Mouse (Mus musculus) liver, adult 2 months (tissue): Measurements from ENCODE around the gene Inpp5a. TPM values are rescaled to one million over a fixed set of nuclear protein-coding genes. Genes with fewer than 3 reads are reported as not detected.

Experiments used
- DNase-seq: peaks from one replicate; pipeline ENCODE4 v3.0.0-alpha.2; 2011; ENCODE audit warnings: low read depth, low spot score; ENCODE audit errors: extremely low read depth
- H3K27ac ChIP-seq: fragments of 200-500 bp; replicated peaks from 2 replicates; pipeline ENCODE4 v1.5.1; 2012; ENCODE audit warnings: low read depth, mild to moderate bottlenecking, control low read depth, inconsistent platforms, low read length; ENCODE audit not compliant: insufficient read depth
- H3K27me3 ChIP-seq: fragments of 200-500 bp; 2 replicates; pipeline ENCODE4 v1.6.1; 2012; ENCODE audit warnings: mild to moderate bottlenecking, moderate library complexity, low read length, inconsistent platforms; ENCODE audit not compliant: control insufficient read depth, insufficient read depth
- H3K36me3 ChIP-seq: fragments of 200-500 bp; 2 replicates; pipeline ENCODE4 v1.6.1; 2012; ENCODE audit warnings: low read length, inconsistent platforms; ENCODE audit not compliant: control insufficient read depth, insufficient read depth
- H3K4me1 ChIP-seq: fragments of 200-500 bp; 2 replicates; pipeline ENCODE4 v1.6.1; 2011; ENCODE audit warnings: low read length; ENCODE audit not compliant: control insufficient read depth, insufficient read depth
- H3K4me3 ChIP-seq: fragments of 200-500 bp; 2 replicates; pipeline ENCODE4 v1.5.1; 2011; ENCODE audit warnings: low read depth, mild to moderate bottlenecking, control low read depth, low read length, moderate library complexity; ENCODE audit not compliant: insufficient read depth
- H3K79me2 ChIP-seq: fragments of 200-500 bp; 2 replicates; pipeline ENCODE4 v1.6.1; 2012; ENCODE audit warnings: inconsistent platforms, mild to moderate bottlenecking, low read length, moderate library complexity; ENCODE audit not compliant: control insufficient read depth, insufficient read depth
- H3K9ac ChIP-seq: fragments of 200-500 bp; 2 replicates; pipeline ENCODE4 v1.6.1; 2012; ENCODE audit warnings: low read depth, mild to moderate bottlenecking, control low read depth, inconsistent platforms, low read length
- CTCF ChIP-seq: fragments of 200-500 bp; IDR thresholded peaks from 2 replicates; pipeline ENCODE4 v1.5.1; 2011; ENCODE audit warnings: low read depth, low read length, control low read depth
- POLR2A ChIP-seq: fragments of 200-500 bp; IDR thresholded peaks from 2 replicates; pipeline ENCODE4 v1.6.1; 2011; ENCODE audit warnings: low read length, control low read depth; ENCODE audit not compliant: insufficient read depth; ENCODE audit errors: extremely low read depth
- whole genome bisulfite sequencing: fragments of 180-500 bp; shearing (Covaris S2); methylation state at CpG from one replicate; pipeline ENCODE4 v1.1.7; 2018; 5-methylcytosine and 5-hydroxymethylcytosine counted together
- polyA plus RNA-seq: library from polyadenylated mRNA; depleted of rRNA; stranded (reverse); fragments of >200 nt; gene quantifications from 2 replicates; pipeline ENCODE4 v1.2.3, GENCODE M21; 2012
- total RNA-seq: library from RNA; depleted of rRNA; stranded (reverse); fragments of >200 nt; gene quantifications from 2 replicates; pipeline ENCODE4 v1.2.3, GENCODE M21; 2014

Inpp5a gene
- total and polyA plus RNA-seq, 2 experiments: 8.4 to 8.8 TPM

DNA sequence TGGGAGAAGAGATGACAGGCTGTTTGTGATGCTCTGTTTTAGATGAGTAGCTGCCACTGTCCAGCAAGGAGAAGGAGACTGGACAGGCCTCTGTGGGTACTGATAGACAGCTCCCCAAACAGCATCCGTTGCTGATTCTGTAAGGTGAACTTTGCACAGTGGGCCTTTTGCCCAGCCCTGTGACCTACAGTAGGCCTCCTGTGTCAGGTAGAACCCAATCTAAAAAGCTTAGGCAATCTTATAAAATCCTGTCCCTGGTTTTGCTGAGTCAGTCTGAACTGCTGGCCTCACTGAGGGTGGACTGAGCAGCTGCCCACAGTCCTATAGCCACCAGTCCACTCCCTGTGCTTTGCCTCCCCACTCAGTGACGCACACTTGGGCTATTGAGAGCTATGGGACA is 158.4 kb downstream of the Inpp5a start:
- no peaks in the 10 kb centered on the region for H3K27me3 ChIP-seq
- no peaks in the 10 kb centered on the region for H3K36me3 ChIP-seq
- WGBS: 20% methylated on average over 2 of the region's 2 CpGs
- peak; percentile 98 for DNase-seq
- peaks cover 11% of the 10 kb centered on the region for H3K4me1 ChIP-seq
- no peak overlapping the region for H3K9ac ChIP-seq
- no peak for TF ChIP-seq POLR2A
- no peak for TF ChIP-seq CTCF
- peak overlapping the region; percentile 66 for H3K27ac ChIP-seq
- no peaks in the 10 kb centered on the region for H3K79me2 ChIP-seq
- no peak overlapping the region for H3K4me3 ChIP-seq

DNA sequence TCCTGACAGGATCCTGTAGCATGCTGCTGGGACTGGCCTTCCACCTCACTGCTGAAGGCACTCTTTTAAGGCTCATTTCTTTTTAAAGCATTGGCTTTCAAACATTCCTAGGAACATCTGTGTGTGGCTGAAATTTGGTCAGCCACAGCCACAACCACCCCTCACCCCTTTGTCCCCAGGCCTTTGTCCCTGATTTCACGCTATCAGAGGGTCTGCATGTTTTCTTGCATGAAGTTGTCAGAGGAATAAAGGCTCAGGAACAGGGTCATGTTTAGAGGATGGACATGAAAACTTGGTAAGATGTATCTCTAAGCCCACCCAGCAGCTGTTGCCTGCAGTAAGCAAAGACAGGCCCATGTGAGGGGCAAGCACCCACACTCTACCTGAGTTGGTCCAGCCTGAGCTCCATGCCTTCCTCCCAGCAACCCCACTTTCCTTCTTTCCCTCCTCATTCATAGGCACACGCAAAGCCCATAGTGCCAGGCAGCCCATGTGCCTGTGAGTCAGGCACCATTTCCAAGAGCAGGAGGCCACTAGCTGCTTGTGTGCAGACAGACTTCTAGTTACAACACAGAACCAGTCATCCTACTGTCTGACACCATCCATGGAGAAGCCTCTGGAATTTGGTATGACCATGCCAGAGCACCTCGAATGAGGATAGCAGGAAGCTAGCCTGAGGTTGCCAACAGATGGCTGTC is 161.3 kb downstream of the Inpp5a start:
- Histone ChIP-seq H3K27ac (no peak overlapping the region), H3K27me3 (no peaks in the 10 kb centered on the region), H3K4me1 (peaks cover 11% of the 10 kb centered on the region), H3K9ac (no peak overlapping the region), H3K79me2 (no peaks in the 10 kb centered on the region), H3K4me3 (no peak overlapping the region), H3K36me3 (no peaks in the 10 kb centered on the region)
- no peak for TF ChIP-seq POLR2A
- TF ChIP-seq CTCF: no peak
- DNase-seq: no peak
- WGBS: 91% methylated on average over 3 of the region's 3 CpGs

DNA sequence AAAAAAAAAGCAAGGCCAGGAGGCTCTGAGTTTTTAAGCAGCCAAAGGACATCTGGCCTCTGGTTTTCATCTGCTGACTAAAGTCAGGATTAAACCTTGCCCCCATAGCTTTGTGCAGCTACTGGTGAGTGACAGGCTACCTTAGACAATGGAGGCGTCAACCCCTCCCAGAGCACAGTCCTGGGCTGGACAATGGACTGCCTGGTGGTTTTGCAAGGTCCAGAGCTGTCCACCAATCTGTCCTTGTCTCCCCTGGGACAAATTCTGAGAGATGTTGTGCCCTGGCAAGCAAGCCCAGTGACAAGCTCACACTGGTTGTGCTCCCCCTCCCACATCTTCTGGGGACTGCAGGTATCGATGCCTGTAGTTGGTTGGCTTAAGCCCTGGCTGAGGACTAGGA is 162.6 kb downstream of the Inpp5a start:
- no peak for TF ChIP-seq POLR2A
- WGBS: 96% methylated on average over 2 of the region's 2 CpGs
- H3K9ac ChIP-seq: no peak overlapping the region

DNA sequence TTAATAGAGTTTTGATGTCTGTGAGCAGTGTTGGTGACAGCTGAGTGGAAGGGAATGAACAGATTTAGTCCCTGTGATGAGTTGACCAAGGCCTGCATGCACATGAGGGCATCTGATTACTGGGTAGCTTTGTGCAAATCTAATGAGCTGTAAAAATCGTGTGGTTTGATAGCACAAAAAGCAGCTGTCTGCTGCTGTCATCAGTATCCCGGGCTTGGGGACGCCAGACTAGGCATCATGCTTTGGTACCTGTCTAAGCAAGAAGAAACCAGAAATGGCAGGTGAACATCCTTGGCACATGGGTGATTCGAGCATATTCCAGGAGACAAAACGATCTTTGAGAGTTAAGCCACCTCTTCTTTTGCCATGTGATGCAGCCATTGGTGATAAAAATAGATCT is 167.4 kb downstream of the Inpp5a start:
- 0 out of 2 replicates have a peak, but pooled peaks cover 2% of the 10 kb centered on the region for H3K36me3 ChIP-seq
- no peak overlapping the region for H3K9ac ChIP-seq
- peaks cover 5% of the 10 kb centered on the region for H3K4me1 ChIP-seq
- H3K4me3 ChIP-seq: no peak overlapping the region
- 93% methylated on average over 5 of the region's 5 CpGs for WGBS
- no peaks in the 10 kb centered on the region for H3K27me3 ChIP-seq
- H3K27ac ChIP-seq: no peak overlapping the region
- no peaks in the 10 kb centered on the region for H3K79me2 ChIP-seq
- no peak for DNase-seq
- TF ChIP-seq CTCF: no peak
- no peak for TF ChIP-seq POLR2A

More for the DNA sequence above, 162.6 kb downstream of the Inpp5a start:
- no peak for DNase-seq
- peaks cover 11% of the 10 kb centered on the region for H3K4me1 ChIP-seq
- no peaks in the 10 kb centered on the region for H3K79me2 ChIP-seq
- H3K36me3 ChIP-seq: no peaks in the 10 kb centered on the region
- no peak overlapping the region for H3K27ac ChIP-seq
- no peaks in the 10 kb centered on the region for H3K27me3 ChIP-seq
- no peak overlapping the region for H3K4me3 ChIP-seq

DNA sequence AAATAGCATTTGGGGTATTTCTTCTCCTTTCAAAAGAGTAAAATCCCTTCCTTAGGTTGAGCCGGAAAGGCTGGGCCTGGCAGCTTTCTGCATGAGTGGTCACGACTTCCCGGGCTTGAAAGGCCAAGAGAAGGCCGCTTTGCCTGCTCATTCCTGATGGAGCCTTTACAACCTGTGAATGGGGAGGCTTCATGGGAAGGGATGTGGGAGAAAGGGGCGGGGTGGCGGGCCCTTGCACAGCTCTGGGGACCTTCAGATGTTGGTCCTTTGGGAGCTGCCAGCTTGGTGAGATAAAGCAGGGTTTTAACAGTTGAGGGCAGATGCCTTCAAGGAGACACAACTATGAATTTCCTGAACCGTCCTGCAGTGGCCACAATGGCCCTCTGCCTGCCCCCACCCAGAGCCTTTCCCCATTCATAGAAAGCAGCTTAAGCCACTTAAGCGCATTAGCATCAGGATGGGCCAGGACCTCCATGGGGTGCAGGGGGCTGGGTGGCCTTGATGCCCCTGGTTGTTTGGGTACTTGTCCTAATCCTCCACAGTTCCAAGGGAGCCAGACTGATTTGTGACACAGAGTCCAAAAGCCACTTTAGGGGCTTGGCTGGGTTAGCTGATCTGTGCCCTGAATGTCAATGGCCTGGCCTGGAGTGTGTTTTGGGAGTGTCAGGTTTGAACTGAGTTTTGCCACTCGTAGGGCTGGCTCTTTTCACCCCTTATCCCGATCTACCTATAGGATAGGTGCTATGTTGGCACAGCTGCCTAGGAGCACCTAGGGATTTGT is 168.0 kb downstream of the Inpp5a start:
- peaks cover 5% of the 10 kb centered on the region for H3K4me1 ChIP-seq
- H3K9ac ChIP-seq: no peak overlapping the region
- H3K27ac ChIP-seq: no peak overlapping the region; the same call in 1 of the 2 replicates
- no peak overlapping the region for H3K4me3 ChIP-seq
- WGBS: 73% methylated on average over 10 of the region's 10 CpGs
- TF ChIP-seq CTCF (no peak), POLR2A (no peak)
- DNase-seq: peak; percentile 86
- no peaks in the 10 kb centered on the region for H3K27me3 ChIP-seq
- H3K36me3 ChIP-seq: 0 out of 2 replicates have a peak, but pooled peaks cover 2% of the 10 kb centered on the region
- no peaks in the 10 kb centered on the region for H3K79me2 ChIP-seq

DNA sequence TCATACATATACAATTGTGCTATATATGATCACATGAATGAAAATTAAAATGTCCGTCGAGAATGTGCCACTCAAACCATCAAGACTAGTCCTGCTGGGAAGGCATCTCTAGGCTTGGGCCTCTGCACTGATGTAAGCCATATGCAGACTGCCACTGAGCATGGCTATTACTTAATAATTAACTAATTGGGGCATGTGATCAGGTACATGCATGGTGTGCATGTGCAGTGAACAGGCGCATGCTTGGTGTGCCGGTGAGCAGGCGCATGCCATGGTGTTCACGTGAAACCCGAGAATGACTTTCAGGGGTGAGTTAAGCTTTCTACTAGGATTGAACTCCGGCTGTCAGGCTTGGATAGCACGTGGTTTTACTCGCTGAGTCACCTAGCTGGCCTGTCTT is 170.8 kb downstream of the Inpp5a start:
- H3K79me2 ChIP-seq: no peaks in the 10 kb centered on the region
- DNase-seq: peak; percentile 87
- 0 out of 2 replicates have a peak, but pooled peaks cover 2% of the 10 kb centered on the region for H3K36me3 ChIP-seq
- peaks cover 5% of the 10 kb centered on the region for H3K4me1 ChIP-seq
- WGBS: 85% methylated on average over 10 of the region's 10 CpGs
- H3K27ac ChIP-seq: no peak overlapping the region
- H3K4me3 ChIP-seq: no peak overlapping the region
- no peaks in the 10 kb centered on the region for H3K27me3 ChIP-seq
- no peak overlapping the region for H3K9ac ChIP-seq
- no peak for TF ChIP-seq CTCF
- TF ChIP-seq POLR2A: no peak
